Mouse (Mus musculus) erythroblast, embryonic 14.5 days (primary cell): Measurements from ENCODE around the gene Clec16a. TPM values are rescaled to one million over a fixed set of nuclear protein-coding genes. Genes with fewer than 3 reads are reported as not detected.
A peak's percentile ranks its signal among the peaks of the same experiment; 100 is the strongest.

Experiments used
- H3K27me3 ChIP-seq: 2 replicates; pipeline ENCODE4 v1.6.1; 2012; ENCODE audit warnings: inconsistent platforms; ENCODE audit not compliant: control insufficient read depth
- H3K36me3 ChIP-seq: 2 replicates; pipeline ENCODE4 v1.6.1; 2012; ENCODE audit warnings: mild to moderate bottlenecking, inconsistent platforms; ENCODE audit not compliant: control insufficient read depth
- H3K4me1 ChIP-seq: 2 replicates; pipeline ENCODE4 v1.6.1; 2012; ENCODE audit warnings: inconsistent platforms; ENCODE audit not compliant: control insufficient read depth
- H3K4me3 ChIP-seq: replicated peaks from 2 replicates; pipeline ENCODE3; 2012; ENCODE audit warnings: moderate library complexity, mild to moderate bottlenecking, inconsistent platforms
- H3K9me3 ChIP-seq: 2 replicates; pipeline ENCODE4 v1.6.1; 2012; ENCODE audit warnings: low read length, inconsistent platforms, mixed read lengths; ENCODE audit not compliant: control insufficient read depth
- GATA1 ChIP-seq: IDR thresholded peaks from 2 replicates; pipeline ENCODE4 v1.6.1; 2012; ENCODE audit warnings: low read length, inconsistent platforms, mixed read lengths
- TAL1 ChIP-seq: IDR thresholded peaks from 3 replicates; pipeline ENCODE4 v1.6.1; 2012; ENCODE audit warnings: low read length, inconsistent platforms, mixed read lengths
- polyA plus RNA-seq: library from polyadenylated mRNA; stranded (reverse); fragments of >175 nt; gene quantifications from 2 replicates; pipeline ENCODE4 v1.2.3, GENCODE M21; 2012

The Clec16a gene
- polyA plus RNA-seq, 1 experiment, result 0.99 TPM

GRCm38 (mm10) chr16:10728886-10729285, 183.7 kb downstream of the Clec16a start:
- H3K4me1 ChIP-seq, result peaks cover 36% of the 10 kb centered on the region
- no peaks in the 10 kb centered on the region for H3K9me3 ChIP-seq
- no peak overlapping the region for H3K4me3 ChIP-seq
- no peak for TF ChIP-seq GATA1
- TF ChIP-seq TAL1, result no peak
- H3K27me3 ChIP-seq, result no peaks in the 10 kb centered on the region
- H3K36me3 ChIP-seq, result peaks cover 18% of the 10 kb centered on the region

- H3K36me3 ChIP-seq, result peaks cover 25% of the 10 kb centered on the region
- H3K4me1 ChIP-seq, result peaks cover 36% of the 10 kb centered on the region
- no peaks in the 10 kb centered on the region for H3K27me3 ChIP-seq
- H3K9me3 ChIP-seq, result no peaks in the 10 kb centered on the region
- H3K4me3 ChIP-seq, result no peak overlapping the region
- TF ChIP-seq TAL1 (no peak), GATA1 (no peak)
These were observed 185.8 kb downstream of the Clec16a start for GRCm38 (mm10) chr16:10730941-10731340.

GRCm38 (mm10) chr16:10731785-10732184, 186.6 kb downstream of the Clec16a start:
- Histone ChIP-seq H3K4me3 (peak overlapping the region; percentile 53), H3K4me1 (peaks cover 38% of the 10 kb centered on the region)

GRCm38 (mm10) chr16:10732421-10732820, 187.3 kb downstream of the Clec16a start:
- TF ChIP-seq GATA1 (peak; percentile 64), TAL1 (no peak)
- H3K9me3 ChIP-seq, result no peaks in the 10 kb centered on the region
- H3K4me3 ChIP-seq, result peak overlapping the region; percentile 53
- peaks cover 38% of the 10 kb centered on the region for H3K4me1 ChIP-seq
- H3K27me3 ChIP-seq, result no peaks in the 10 kb centered on the region
- peaks cover 25% of the 10 kb centered on the region for H3K36me3 ChIP-seq

More at GRCm38 (mm10) chr16:10731785-10732184, 186.6 kb downstream of the Clec16a start:
- no peaks in the 10 kb centered on the region for H3K27me3 ChIP-seq
- peaks cover 25% of the 10 kb centered on the region for H3K36me3 ChIP-seq
- TF ChIP-seq GATA1 (0 out of 2 replicates have a peak, but pooled peaks have one; percentile 28), TAL1 (no peak; the same call in 2 of the 3 replicates)
- no peaks in the 10 kb centered on the region for H3K9me3 ChIP-seq

- Histone ChIP-seq H3K36me3 (peaks cover 25% of the 10 kb centered on the region), H3K4me1 (peaks cover 33% of the 10 kb centered on the region), H3K27me3 (no peaks in the 10 kb centered on the region), H3K9me3 (no peaks in the 10 kb centered on the region), H3K4me3 (no peak overlapping the region)
- TF ChIP-seq TAL1 (no peak), GATA1 (no peak)
These were observed 190.6 kb downstream of the Clec16a start for GRCm38 (mm10) chr16:10735781-10736180.

- Histone ChIP-seq H3K4me1 (peaks cover 27% of the 10 kb centered on the region), H3K36me3 (peaks cover 25% of the 10 kb centered on the region), H3K4me3 (no peak overlapping the region), H3K9me3 (no peaks in the 10 kb centered on the region), H3K27me3 (no peaks in the 10 kb centered on the region)
- TF ChIP-seq TAL1, result no peak
- no peak for TF ChIP-seq GATA1
These were observed 191.2 kb downstream of the Clec16a start for GRCm38 (mm10) chr16:10736364-10736763.

- no peak overlapping the region for H3K4me3 ChIP-seq
- TF ChIP-seq GATA1 (no peak), TAL1 (no peak)
- H3K4me1 ChIP-seq, result peaks cover 15% of the 10 kb centered on the region
- peaks cover 19% of the 10 kb centered on the region for H3K36me3 ChIP-seq
- H3K27me3 ChIP-seq, result no peaks in the 10 kb centered on the region
- H3K9me3 ChIP-seq, result no peaks in the 10 kb centered on the region
These were observed 192.4 kb downstream of the Clec16a start for GRCm38 (mm10) chr16:10737571-10737970.

- Histone ChIP-seq H3K4me1 (peaks cover 2% of the 10 kb centered on the region; the same call in 1 of the 2 replicates), H3K36me3 (peaks cover 12% of the 10 kb centered on the region), H3K4me3 (no peak overlapping the region), H3K9me3 (no peaks in the 10 kb centered on the region), H3K27me3 (no peaks in the 10 kb centered on the region)
- TF ChIP-seq GATA1, result no peak
- no peak for TF ChIP-seq TAL1
These were observed 193.7 kb downstream of the Clec16a start for GRCm38 (mm10) chr16:10738866-10739265.

GRCm38 (mm10) chr16:10739854-10740398, 194.8 kb downstream of the Clec16a start:
- peaks cover 10% of the 10 kb centered on the region for H3K36me3 ChIP-seq
- TF ChIP-seq GATA1, result no peak
- no peak for TF ChIP-seq TAL1
- no peak overlapping the region for H3K4me3 ChIP-seq
- no peaks in the 10 kb centered on the region for H3K27me3 ChIP-seq
- peaks cover 2% of the 10 kb centered on the region; the same call in 1 of the 2 replicates for H3K4me1 ChIP-seq
- no peaks in the 10 kb centered on the region for H3K9me3 ChIP-seq
